Mouse (Mus musculus): ENCODE results near the gene Zfp771. TPM values are rescaled to one million over a fixed set of nuclear protein-coding genes. Genes with fewer than 3 reads are reported as not detected.

The Zfp771 gene
- polyA plus RNA-seq (2015; fragmentation: Nextera tagmentation; extraction: Ambion mirVana) = 57.9 and 63.1 TPM in 2 replicates

DNA sequence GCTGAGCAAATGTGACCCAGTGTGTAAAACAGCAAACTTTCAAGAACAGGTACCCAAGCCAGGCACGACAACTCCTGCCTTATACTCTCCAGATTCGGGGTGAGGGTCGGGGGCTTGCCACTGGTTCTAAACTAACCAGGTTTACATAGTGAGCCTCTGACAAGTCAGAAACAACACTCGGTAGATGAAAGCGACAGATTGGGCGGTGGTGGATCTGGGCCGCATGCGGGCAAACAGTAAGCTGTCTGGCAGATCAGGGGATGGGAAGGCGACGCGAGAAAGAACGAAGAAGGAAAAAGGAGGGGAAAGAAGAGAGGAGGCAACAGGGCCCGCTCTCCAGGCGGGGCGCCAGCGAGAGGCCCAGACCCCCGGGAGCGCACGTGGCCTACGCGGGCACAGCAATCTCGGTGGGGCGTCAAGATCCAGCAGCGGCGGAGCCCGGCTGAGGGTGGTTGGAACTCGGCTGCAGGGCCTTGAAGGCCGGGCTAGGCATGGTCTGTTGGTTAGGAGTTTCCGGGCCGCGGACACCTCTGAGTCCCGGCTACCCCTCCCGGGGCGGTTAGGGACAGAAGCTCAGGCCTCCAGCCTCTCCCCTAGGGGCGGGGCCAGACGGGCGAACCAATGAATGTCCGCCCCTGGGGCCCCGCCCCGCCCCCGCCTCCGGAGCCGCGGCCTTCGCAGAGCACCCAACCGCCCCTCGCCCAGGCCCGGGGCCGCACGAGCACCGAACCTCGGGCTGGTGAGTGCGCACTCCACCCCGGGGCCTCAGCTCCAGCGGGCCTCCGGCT is at the start of gene Zfp771:
TSS of gene Zfp771 (plus strand) at position 405 of the 788 bp plus-strand sequence.
- peak; percentile 96 for ATAC-seq (ENCODE audit: insufficient read depth, low FRiP score, low read depth)
- peaks cover 22% of the 10 kb centered on the region for H3K4me1 ChIP-seq
- peak within 1 kb of the TSS; percentile 93 for H3K9ac ChIP-seq
- peak within 1 kb of the TSS; percentile 98 for H3K27ac ChIP-seq
- peak within 1 kb of the TSS; percentile 74 for H3K4me3 ChIP-seq (replicated peaks)
- peaks cover 6% of the 10 kb centered on the region; the same call in 1 of the 2 replicates for H3K36me3 ChIP-seq
- WGBS = 1% methylated on average over 54 of the region's 56 CpGs
- no peaks in the 10 kb centered on the region for H3K9me3 ChIP-seq
- peak within 1 kb of the TSS; percentile 88 for H3K4me2 ChIP-seq
- H3K27me3 ChIP-seq (replicated peaks) = no peaks in the 10 kb centered on the region

DNA sequence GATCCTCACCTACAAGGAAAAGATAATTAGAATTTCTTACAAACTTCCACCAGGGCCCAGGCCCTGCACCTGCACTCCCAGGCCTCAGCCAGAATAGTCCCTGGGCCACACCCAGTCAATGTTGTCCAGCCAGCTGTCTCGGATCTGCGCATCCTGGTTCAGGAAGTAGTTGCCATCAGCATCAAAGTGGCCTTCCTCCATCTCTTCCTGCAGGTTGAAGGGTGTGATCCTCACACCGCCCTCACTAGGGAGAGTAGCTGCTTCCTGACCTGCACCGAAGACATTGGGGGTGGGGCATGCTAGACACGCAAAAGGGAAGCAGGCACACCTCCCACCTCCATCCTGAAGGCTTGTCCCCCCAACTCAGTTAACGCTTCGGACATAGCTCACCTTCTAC is 49.4 kb upstream of the Zfp771 start:
- Histone ChIP-seq H3K27ac (no peak overlapping the region; the same call in 1 of the 2 replicates), H3K4me1 (peaks cover 20% of the 10 kb centered on the region), H3K4me3 (replicated peaks) (peak overlapping the region; percentile 75), H3K9me3 (no peaks in the 10 kb centered on the region), H3K27me3 (replicated peaks) (no peaks in the 10 kb centered on the region), H3K4me2 (peak overlapping the region; percentile 79), H3K9ac (peak overlapping the region; percentile 45), H3K36me3 (peaks cover 49% of the 10 kb centered on the region)
- no peak for ATAC-seq (ENCODE audit: insufficient read depth, low FRiP score, low read depth)
- 65% methylated on average over 7 of the region's 7 CpGs for WGBS

DNA sequence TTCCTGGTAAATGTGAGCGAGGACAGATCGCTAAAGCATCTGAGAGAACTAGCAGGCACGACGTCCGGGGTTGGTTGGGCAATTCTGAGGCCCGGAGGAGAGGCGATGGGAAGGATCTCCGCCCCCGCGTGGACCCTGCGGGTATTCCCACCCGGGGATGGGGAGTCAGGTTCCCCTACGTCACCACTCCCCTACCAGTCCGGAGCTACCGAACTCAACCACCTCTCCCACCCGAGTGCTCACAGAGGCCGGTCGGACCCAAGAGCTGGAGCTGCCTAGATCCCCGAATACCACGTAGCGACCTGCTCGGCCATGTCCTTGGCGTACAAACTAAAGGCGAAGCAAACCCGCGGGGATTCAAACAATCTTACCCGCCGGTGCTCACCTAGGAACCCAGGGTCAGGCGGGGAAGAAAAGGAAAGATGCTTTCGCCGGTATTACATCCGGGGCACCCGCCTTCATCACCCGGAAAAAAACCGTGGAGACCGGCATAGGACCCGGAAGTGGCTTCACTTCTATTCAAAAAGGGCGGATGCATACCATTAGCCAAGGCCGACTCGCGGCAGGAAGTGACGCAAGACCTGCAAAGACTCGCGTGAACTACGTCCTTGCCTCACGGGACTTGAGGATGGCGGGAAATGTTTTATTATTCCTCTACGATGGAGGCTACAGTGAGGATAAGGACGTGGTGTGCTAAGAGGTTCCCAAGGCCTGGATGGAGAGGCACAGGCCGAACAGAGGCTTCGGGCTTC is 48.4 kb upstream of the Zfp771 start, which contains the start of gene Cd2bp2:
TSS of gene Cd2bp2 (minus strand) at position 507 of the 752 bp plus-strand sequence.
- H3K27ac ChIP-seq = peak within 1 kb of the TSS; percentile 87
- WGBS = under 1% methylated on average over 51 of the region's 51 CpGs
- H3K27me3 ChIP-seq (replicated peaks) = no peaks in the 10 kb centered on the region
- peak within 1 kb of the TSS; percentile 51 for H3K9ac ChIP-seq
- ATAC-seq (ENCODE audit: insufficient read depth, low FRiP score, low read depth) = peak; percentile 95
- H3K4me2 ChIP-seq = peak within 1 kb of the TSS; percentile 86
- H3K9me3 ChIP-seq = no peaks in the 10 kb centered on the region
- H3K4me3 ChIP-seq (replicated peaks) = peak within 1 kb of the TSS; percentile 75
- peaks cover 58% of the 10 kb centered on the region for H3K36me3 ChIP-seq
- H3K4me1 ChIP-seq = peaks cover 20% of the 10 kb centered on the region

DNA sequence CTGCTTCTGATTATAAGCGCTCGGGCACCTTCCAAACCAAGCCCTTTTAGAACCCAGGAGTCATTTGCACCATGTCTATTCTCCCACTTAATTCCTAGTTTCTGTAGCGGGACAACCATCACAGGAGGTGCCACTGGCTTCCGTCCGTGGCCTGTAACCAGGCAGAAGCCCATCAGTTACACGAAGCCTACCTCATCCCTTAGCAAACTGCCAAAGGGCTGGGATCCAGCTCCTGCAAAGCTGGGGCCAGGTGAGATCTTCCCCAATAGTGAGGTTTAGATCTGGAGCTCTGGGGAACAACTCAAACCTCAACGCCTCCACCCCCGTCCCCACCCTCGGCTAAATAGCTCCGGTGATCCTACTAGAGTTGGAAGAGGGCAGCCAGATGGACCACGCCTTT is 47.6 kb upstream of the Zfp771 start:
- peaks cover 61% of the 10 kb centered on the region for H3K36me3 ChIP-seq
- H3K4me3 ChIP-seq (replicated peaks) = peak overlapping the region; percentile 75
- 56% methylated on average over 11 of the region's 11 CpGs for WGBS
- peak overlapping the region; percentile 51 for H3K9ac ChIP-seq
- H3K9me3 ChIP-seq = no peaks in the 10 kb centered on the region
- H3K27ac ChIP-seq = peak overlapping the region; percentile 87
- peak overlapping the region; percentile 86 for H3K4me2 ChIP-seq
- H3K4me1 ChIP-seq = peaks cover 20% of the 10 kb centered on the region
- ATAC-seq (ENCODE audit: insufficient read depth, low FRiP score, low read depth) = no peak
- no peaks in the 10 kb centered on the region for H3K27me3 ChIP-seq (replicated peaks)

DNA sequence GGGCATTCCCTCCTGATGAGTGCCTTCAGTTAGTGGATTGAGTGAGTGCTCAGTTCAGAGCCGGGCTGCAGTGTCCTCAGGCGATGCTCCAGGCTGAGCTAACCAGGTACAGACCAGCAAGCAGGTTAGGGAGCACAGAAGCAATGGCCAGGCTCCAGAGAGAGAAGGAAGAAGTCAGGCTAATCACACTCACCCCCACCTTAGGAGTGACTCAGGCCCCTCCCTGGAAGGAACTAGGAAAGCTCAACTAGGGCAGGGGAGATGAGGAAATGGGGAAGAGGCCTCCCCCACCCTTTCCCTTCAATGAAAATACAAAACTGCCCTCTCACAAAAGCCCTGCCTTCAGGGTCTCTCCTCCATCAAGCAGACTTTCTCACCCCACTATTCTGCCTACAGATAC is 37.5 kb upstream of the Zfp771 start:
- Histone ChIP-seq H3K36me3 (peaks cover 11% of the 10 kb centered on the region), H3K4me2 (peak overlapping the region; percentile 88), H3K4me1 (peaks cover 20% of the 10 kb centered on the region), H3K9ac (peak overlapping the region; percentile 96), H3K9me3 (no peaks in the 10 kb centered on the region), H3K27me3 (replicated peaks) (no peaks in the 10 kb centered on the region), H3K4me3 (replicated peaks) (peak overlapping the region; percentile 97), H3K27ac (peak overlapping the region; percentile 45; the same call in 1 of the 2 replicates)
- ATAC-seq (ENCODE audit: insufficient read depth, low FRiP score, low read depth) = no peak
- 45% methylated on average over 2 of the region's 2 CpGs for WGBS

DNA sequence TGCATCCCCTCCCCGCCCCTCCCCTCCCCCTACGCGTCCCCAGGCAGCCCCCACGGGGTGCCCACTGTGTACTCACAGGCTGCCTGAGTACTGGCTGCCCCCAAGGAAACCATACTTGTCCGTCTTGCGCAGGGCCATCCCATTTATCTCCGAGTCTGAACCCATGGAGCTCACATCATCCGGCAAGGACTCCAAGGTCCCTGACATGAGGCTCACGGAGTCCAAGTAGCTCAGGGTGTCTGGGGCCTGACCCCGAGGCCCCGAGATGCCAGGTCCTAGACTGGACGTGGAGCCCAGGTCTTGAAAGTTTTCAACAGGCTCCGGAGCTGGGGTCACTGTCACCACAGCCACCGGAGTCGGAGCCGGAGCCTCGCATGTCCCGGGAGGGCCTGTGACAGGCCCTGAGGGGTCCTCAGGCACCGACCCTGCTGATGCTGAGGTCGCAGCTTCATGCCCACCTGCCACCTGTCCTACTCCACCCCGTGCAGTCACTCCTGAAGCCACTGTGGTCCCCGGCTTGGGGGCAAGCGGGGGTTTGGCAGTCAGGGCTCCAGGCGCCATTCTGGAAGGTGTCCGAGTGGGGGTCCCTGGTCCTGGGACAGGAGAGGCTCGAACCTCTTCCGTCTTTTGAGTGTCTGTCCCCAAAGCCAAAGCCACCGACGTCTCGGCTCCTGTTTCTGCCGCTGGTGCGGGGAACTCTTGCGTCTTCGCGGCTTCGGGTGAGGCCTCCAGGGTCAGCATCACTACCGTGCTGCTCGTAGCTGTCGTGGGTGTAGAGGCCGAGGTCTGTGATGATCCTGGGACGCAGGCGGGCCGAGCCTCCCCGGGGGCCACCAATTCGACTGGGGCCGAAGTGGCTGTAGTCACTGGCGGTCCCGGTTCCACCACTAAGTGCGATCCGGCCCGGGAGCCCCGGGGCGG is 36.4 kb upstream of the Zfp771 start:
- Histone ChIP-seq H3K4me3 (replicated peaks) (peak overlapping the region; percentile 97), H3K4me2 (peak overlapping the region; percentile 88), H3K36me3 (peaks cover 7% of the 10 kb centered on the region; the same call in 1 of the 2 replicates), H3K9ac (peak overlapping the region; percentile 96), H3K27ac (peak overlapping the region; percentile 89), H3K9me3 (no peaks in the 10 kb centered on the region), H3K4me1 (peaks cover 20% of the 10 kb centered on the region), H3K27me3 (replicated peaks) (no peaks in the 10 kb centered on the region)
- no peak for ATAC-seq (ENCODE audit: insufficient read depth, low FRiP score, low read depth)
- WGBS = under 1% methylated on average over 53 of the region's 53 CpGs

DNA sequence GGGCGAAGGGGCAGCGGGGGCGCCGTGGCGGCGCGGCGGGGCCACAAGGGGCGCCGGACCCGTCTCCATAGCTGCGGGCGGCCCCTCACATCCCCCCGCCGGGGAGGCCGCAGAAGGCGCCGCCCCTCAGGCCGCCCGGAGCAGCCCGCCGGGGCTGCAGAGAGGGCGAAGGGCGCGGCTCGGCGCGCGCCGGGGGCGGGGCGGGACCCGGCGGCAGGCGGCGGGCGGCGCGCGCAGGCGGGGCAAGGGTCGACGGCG is 35.9 kb upstream of the Zfp771 start, which contains the start of gene Tbc1d10b:
TSS of gene Tbc1d10b (minus strand) at position 174 of the 258 bp plus-strand sequence.
- Histone ChIP-seq H3K27ac (peak within 1 kb of the TSS; percentile 89), H3K36me3 (peaks cover under 1% of the 10 kb centered on the region; the same call in 1 of the 2 replicates), H3K9ac (peak within 1 kb of the TSS; percentile 96), H3K4me3 (replicated peaks) (peak within 1 kb of the TSS; percentile 97), H3K4me2 (peak within 1 kb of the TSS; percentile 88), H3K9me3 (no peaks in the 10 kb centered on the region), H3K27me3 (replicated peaks) (no peaks in the 10 kb centered on the region), H3K4me1 (peaks cover 20% of the 10 kb centered on the region)
- 1% methylated on average over 30 of the region's 44 CpGs for WGBS
- peak; percentile 47 for ATAC-seq (ENCODE audit: insufficient read depth, low FRiP score, low read depth)

DNA sequence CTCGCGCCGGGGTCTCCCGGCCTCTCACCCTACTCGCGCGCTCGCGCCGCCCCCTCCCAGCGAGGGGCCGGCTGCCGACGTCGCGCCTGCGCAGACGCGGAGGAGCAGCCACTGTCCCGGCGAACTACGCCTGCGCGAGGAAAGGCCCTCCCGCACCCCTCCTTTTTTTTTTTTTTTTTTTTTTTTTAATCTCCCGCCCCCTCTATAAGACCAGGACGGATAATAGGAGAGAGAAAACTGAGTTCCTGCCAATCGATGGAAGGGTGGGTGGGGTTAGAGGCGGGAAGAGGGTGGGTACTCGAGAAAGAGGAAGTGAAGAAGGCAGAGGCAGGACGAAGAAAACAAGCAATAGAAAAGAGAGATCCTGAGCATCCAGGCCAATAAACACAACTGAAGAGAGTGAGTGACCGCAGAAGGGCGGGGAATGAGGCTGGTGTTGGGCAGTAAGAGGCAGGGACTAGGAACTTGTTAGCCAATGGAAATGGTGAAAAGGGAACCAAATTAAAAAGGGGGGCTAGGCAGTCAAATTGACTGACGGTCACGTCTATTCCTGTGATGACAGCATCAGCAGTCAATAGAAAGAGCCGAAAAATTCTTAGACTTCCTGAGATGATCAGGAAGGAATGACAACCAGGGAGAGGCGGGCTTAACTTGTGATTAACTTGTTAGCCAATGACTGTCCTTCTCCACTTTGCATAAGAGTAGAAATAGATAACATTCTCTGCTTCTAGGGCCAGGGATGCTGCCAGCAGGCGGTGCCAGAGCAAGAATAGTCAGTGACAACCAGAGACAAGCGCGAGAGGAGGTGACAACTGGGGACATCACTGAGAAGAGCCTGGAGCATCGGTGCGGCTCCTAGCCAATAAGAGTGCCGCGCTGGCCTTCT is 35.3 kb upstream of the Zfp771 start, which contains the start of gene Mylpf:
TSS of gene Mylpf (plus strand) at position 338 of the 886 bp plus-strand sequence.
- Histone ChIP-seq H3K9ac (peak within 1 kb of the TSS; percentile 96), H3K4me1 (peaks cover 20% of the 10 kb centered on the region), H3K4me3 (replicated peaks) (peak within 1 kb of the TSS; percentile 97), H3K27me3 (replicated peaks) (no peaks in the 10 kb centered on the region), H3K27ac (peak within 1 kb of the TSS; percentile 89), H3K4me2 (peak within 1 kb of the TSS; percentile 88), H3K36me3 (no peaks in the 10 kb centered on the region), H3K9me3 (no peaks in the 10 kb centered on the region)
- peak; percentile 92 for ATAC-seq (ENCODE audit: insufficient read depth, low FRiP score, low read depth)
- WGBS = 0% methylated on average over 39 of the region's 44 CpGs

DNA sequence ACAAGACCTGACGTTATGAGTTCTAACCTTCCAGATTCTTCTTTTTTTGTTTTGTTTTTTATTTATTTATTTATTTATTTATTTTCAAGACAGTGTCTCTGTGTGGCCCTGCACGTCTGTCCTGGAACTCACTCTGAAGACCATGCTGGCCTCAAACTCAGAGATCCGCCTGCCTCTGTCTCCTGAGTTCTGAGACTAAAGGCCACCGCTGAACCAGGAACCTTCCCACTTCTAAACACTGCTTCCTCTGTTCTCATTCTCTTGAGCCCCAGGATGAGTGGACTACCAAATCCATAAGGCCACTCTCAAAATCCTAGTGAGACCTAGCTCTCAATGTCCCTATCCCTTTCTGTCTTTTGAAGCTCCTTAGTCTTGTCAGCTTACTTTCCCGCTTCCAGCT is 34.2 kb upstream of the Zfp771 start:
- H3K4me2 ChIP-seq = peak overlapping the region; percentile 73
- no peak for ATAC-seq (ENCODE audit: insufficient read depth, low FRiP score, low read depth)
- H3K36me3 ChIP-seq = no peaks in the 10 kb centered on the region
- no peaks in the 10 kb centered on the region for H3K9me3 ChIP-seq
- 76% methylated on average over 5 of the region's 5 CpGs for WGBS
- H3K4me1 ChIP-seq = peaks cover 22% of the 10 kb centered on the region
- peak overlapping the region; percentile 85; the same call in 1 of the 2 replicates for H3K27ac ChIP-seq
- H3K4me3 ChIP-seq (replicated peaks) = no peak overlapping the region
- H3K27me3 ChIP-seq (replicated peaks) = no peaks in the 10 kb centered on the region
- H3K9ac ChIP-seq = no peak overlapping the region

DNA sequence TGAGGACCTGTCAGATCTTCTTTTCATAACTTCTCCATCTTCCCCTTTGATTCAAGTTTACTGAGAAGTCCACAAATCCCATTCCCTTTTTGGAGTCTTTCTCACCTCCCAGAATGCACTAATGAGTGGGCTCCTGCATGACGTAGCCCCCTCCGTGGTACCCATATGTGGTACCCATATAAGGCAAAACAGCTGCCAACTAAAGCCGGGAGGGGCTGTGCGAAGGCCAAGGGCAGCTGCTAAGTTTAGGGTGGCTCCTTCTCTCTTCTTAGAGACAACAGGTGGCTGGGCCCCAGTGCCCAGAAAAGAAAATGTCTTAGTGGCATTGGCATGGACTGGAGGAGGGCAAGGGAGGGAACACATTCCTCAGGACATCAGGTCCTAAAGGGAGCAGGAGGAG is 33.8 kb upstream of the Zfp771 start:
- H3K36me3 ChIP-seq = no peaks in the 10 kb centered on the region
- no peak for ATAC-seq (ENCODE audit: insufficient read depth, low FRiP score, low read depth)
- H3K9ac ChIP-seq = no peak overlapping the region
- H3K27me3 ChIP-seq (replicated peaks) = no peaks in the 10 kb centered on the region
- WGBS = 89% methylated on average over 4 of the region's 4 CpGs
- no peak overlapping the region for H3K4me2 ChIP-seq
- no peak overlapping the region for H3K4me3 ChIP-seq (replicated peaks)
- H3K9me3 ChIP-seq = no peaks in the 10 kb centered on the region
- H3K4me1 ChIP-seq = peaks cover 22% of the 10 kb centered on the region
- H3K27ac ChIP-seq = no peak overlapping the region
